ENCODE assay signal across 10 mouse cellular contexts in the genomic region with DNA sequence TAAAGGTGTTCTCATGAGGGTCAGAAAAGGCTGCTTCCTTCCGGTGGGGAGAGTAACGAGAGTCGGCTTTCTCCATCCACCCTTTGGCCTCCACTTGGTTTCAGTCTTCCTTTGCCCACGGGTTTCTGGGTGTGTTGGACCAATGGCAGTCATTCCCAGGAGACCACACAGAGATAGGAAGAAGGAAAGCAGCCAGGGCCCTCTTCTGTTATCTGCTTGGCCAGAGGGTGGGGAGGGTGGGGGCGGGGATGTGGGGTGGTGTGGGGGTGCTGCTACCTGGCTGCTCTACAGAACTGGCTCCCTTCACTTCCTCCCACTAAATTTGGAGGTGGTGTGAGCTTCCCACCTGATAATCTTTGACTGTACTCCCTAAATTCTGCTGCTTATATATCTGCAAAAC. TPM values are rescaled to one million over a fixed set of nuclear protein-coding genes. Genes with fewer than 3 reads are reported as not detected.
DNase-seq lines count a peak whose midpoint lies in the region; ATAC-seq and TF ChIP-seq lines count a peak whose summit lies in the region.
"Had no signal": no experiment of that assay in that cellular context is flagged by ENCODE, and none has a peak within 500 bp of the region (broad histone marks: within the 10 kb centered on the region; RNA-seq: fewer than 3 reads in every experiment).

No protein-coding gene starts in this region.

- ATAC-seq in forebrain, embryonic 15.5 days (replicated peaks): no peak
- no peak for ATAC-seq in forebrain, postnatal 0 days
- ATAC-seq in midbrain, embryonic 11.5 days (ENCODE audit: low FRiP score): no peak
- ATAC-seq in inflammation-experienced regulatory T-cells, adult 6 months: no peak
- no peak for ATAC-seq in erythroid progenitor cell, adult 5-6 weeks (replicated peaks; ENCODE audit: low FRiP score, poor library complexity, severe bottlenecking)
- ATAC-seq: Patski had no signal

- peaks cover 44% of the 10 kb centered on the region for H3K4me1 ChIP-seq in forebrain, embryonic 10.5 days
- H3K4me1 ChIP-seq in forebrain, embryonic 15.5 days: peaks cover 30% of the 10 kb centered on the region
- H3K4me1 ChIP-seq in forebrain, postnatal 0 days (ENCODE audit: insufficient read depth): peaks cover 8% of the 10 kb centered on the region; the same call in 1 of the 2 replicates
- peaks cover 19% of the 10 kb centered on the region for H3K4me1 ChIP-seq in midbrain, embryonic 11.5 days (ENCODE audit: control insufficient read depth, insufficient read depth, low read length)

- no peak for DNase-seq in forebrain, embryonic 10.5 days (ENCODE audit: extremely low spot score, low spot score)
- no peak for DNase-seq in forebrain, postnatal 0 days
- DNase-seq in induced T-regulatory cell, adult 2 months (ENCODE audit: low read depth): peak; percentile 33
- no peak for DNase-seq in midbrain, embryonic 11.5 days (ENCODE audit: low spot score, missing footprints)
- DNase-seq in adrenal gland, adult (ENCODE audit: inconsistent age in 2 of 2, low spot score in 1 of 2): no peak

- no peak overlapping the region for H3K9ac ChIP-seq in forebrain, embryonic 15.5 days (replicated peaks)
- no peak overlapping the region for H3K9ac ChIP-seq in forebrain, postnatal 0 days
- no peak overlapping the region for H3K9ac ChIP-seq in midbrain, embryonic 11.5 days (ENCODE audit: low read length)

- H3K4me2 ChIP-seq in forebrain, embryonic 15.5 days (replicated peaks): no peak overlapping the region
- H3K4me2 ChIP-seq in forebrain, postnatal 0 days (ENCODE audit: low read depth): peak overlapping the region; percentile 88; the same call in 1 of the 2 replicates
- peak overlapping the region; percentile 82 for H3K4me2 ChIP-seq in midbrain, embryonic 11.5 days

- H3K9me3 ChIP-seq in forebrain, embryonic 10.5 days: no peaks in the 10 kb centered on the region
- H3K9me3 ChIP-seq in forebrain, embryonic 15.5 days: no peaks in the 10 kb centered on the region
- H3K9me3 ChIP-seq in forebrain, postnatal 0 days (ENCODE audit: low read length): no peaks in the 10 kb centered on the region
- H3K9me3 ChIP-seq in midbrain, embryonic 11.5 days (ENCODE audit: control insufficient read depth, low read length): no peaks in the 10 kb centered on the region

- 18% methylated on average over 5 of the region's 5 CpGs for WGBS in forebrain, embryonic 10.5 days
- WGBS in forebrain, embryonic 15.5 days: 24% methylated on average over 5 of the region's 5 CpGs
- 33% methylated on average over 5 of the region's 5 CpGs for WGBS in forebrain, postnatal 0 days
- 34% methylated on average over 5 of the region's 5 CpGs for WGBS in midbrain, embryonic 11.5 days

- no peak for TF ChIP-seq CTCF in forebrain, postnatal 0 days (IDR thresholded peaks at IDR 0.05; ENCODE audit: low read depth)

- peak overlapping the region; percentile 99; the same call in 1 of the 2 replicates for H3K27ac ChIP-seq in forebrain, embryonic 10.5 days
- H3K27ac ChIP-seq in forebrain, embryonic 15.5 days (replicated peaks): no peak overlapping the region
- H3K27ac ChIP-seq in forebrain, postnatal 0 days (ENCODE audit: low read depth, low read length): no peak overlapping the region
- H3K27ac ChIP-seq in midbrain, embryonic 11.5 days (ENCODE audit: low read depth, low read length): no peak overlapping the region
- H3K27ac ChIP-seq: macrophage had no signal

- peak overlapping the region; percentile 96 for H3K4me3 ChIP-seq in forebrain, embryonic 10.5 days
- H3K4me3 ChIP-seq in forebrain, embryonic 15.5 days: no peak overlapping the region
- H3K4me3 ChIP-seq in forebrain, postnatal 0 days (ENCODE audit: low read depth, low read length): no peak overlapping the region
- 0 out of 2 replicates have a peak overlapping the region, but pooled peaks have one; percentile 87 for H3K4me3 ChIP-seq in midbrain, embryonic 11.5 days (ENCODE audit: low read depth, low read length)

- H3K27me3 ChIP-seq in forebrain, embryonic 10.5 days (ENCODE audit: poor library complexity, severe bottlenecking): peaks cover 17% of the 10 kb centered on the region
- H3K27me3 ChIP-seq in forebrain, embryonic 15.5 days: no peaks in the 10 kb centered on the region
- no peaks in the 10 kb centered on the region for H3K27me3 ChIP-seq in forebrain, postnatal 0 days (ENCODE audit: insufficient read depth, low read length)
- H3K27me3 ChIP-seq in midbrain, embryonic 11.5 days (ENCODE audit: control insufficient read depth, insufficient read depth, low read length): 0 out of 2 replicates have a peak, but pooled peaks cover 3% of the 10 kb centered on the region
- H3K27me3 ChIP-seq: Patski had no signal

- H3K36me3 ChIP-seq in forebrain, embryonic 10.5 days (replicated peaks): no peaks in the 10 kb centered on the region
- H3K36me3 ChIP-seq in forebrain, embryonic 15.5 days: no peaks in the 10 kb centered on the region
- no peaks in the 10 kb centered on the region for H3K36me3 ChIP-seq in forebrain, postnatal 0 days (ENCODE audit: insufficient read depth)
- no peaks in the 10 kb centered on the region for H3K36me3 ChIP-seq in midbrain, embryonic 11.5 days (ENCODE audit: control insufficient read depth, insufficient read depth, low read length)

RNA-seq across cellular contexts. Expression of a gene that starts 1.2 kb away (rescaled TPM):
- 25.6 and 26.9 TPM in 2 replicates for polyA plus RNA-seq in forebrain, embryonic 10.5 days (2016; fragmentation: Nextera tagmentation; extraction: Ambion mirVana)
- polyA plus RNA-seq in forebrain, embryonic 15.5 days (2015; fragmentation: Nextera tagmentation; extraction: Ambion mirVana): 23.7 and 26.6 TPM in 2 replicates
- 45.3 and 53.0 TPM in 2 replicates for total RNA-seq in forebrain, postnatal 0 days (2014; rRNA removed)
- polyA plus RNA-seq in forebrain, postnatal 0 days (2015; fragmentation: Nextera tagmentation; extraction: Ambion mirVana): 21.8 and 30.6 TPM in 2 replicates
- polyA plus RNA-seq in midbrain, embryonic 11.5 days (2014; fragmentation: Nextera tagmentation; extraction: Ambion mirVana): 32.9 and 34.9 TPM in 2 replicates
- 1 to 10 TPM in 2 of 3 experiments, under 1 TPM in 1; 0.62 to 5.4 (median 4.2) TPM for polyA plus RNA-seq in inflammation-experienced regulatory T-cells, adult 6 months (2017; shearing (Covaris generic))
- 3.2 and 7.1 TPM in 2 replicates for total RNA-seq in erythroid progenitor cell, adult 5-6 weeks (2015; ENCODE audit: low replicate concordance)
- total RNA-seq in erythroid progenitor cell, adult 5-6 weeks (2017; ENCODE audit: low replicate concordance): 6.3 and 13.5 TPM in 2 replicates

RNA-seq across cellular contexts. Expression of a gene that starts 31.0 kb away (rescaled TPM):
- 11.9 and 12.4 TPM in 2 replicates for polyA plus RNA-seq in forebrain, embryonic 10.5 days (2016; fragmentation: Nextera tagmentation; extraction: Ambion mirVana)
- polyA plus RNA-seq in forebrain, embryonic 15.5 days (2015; fragmentation: Nextera tagmentation; extraction: Ambion mirVana): 35.9 and 36.0 TPM in 2 replicates
- 30.3 and 39.8 TPM in 2 replicates for total RNA-seq in forebrain, postnatal 0 days (2014; rRNA removed)
- polyA plus RNA-seq in forebrain, postnatal 0 days (2015; fragmentation: Nextera tagmentation; extraction: Ambion mirVana): 15.1 and 18.4 TPM in 2 replicates
- 33.2 and 37.3 TPM in 2 replicates for polyA plus RNA-seq in midbrain, embryonic 11.5 days (2014; fragmentation: Nextera tagmentation; extraction: Ambion mirVana)
- polyA plus RNA-seq in inflammation-experienced regulatory T-cells, adult 6 months (2017; shearing (Covaris generic)): 1 to 10 TPM; 1.2 to 2.9 (median 2.7) TPM
- 0.84 and 3.2 TPM in 2 replicates for total RNA-seq in erythroid progenitor cell, adult 5-6 weeks (2015; ENCODE audit: low replicate concordance)
- total RNA-seq in erythroid progenitor cell, adult 5-6 weeks (2017; ENCODE audit: low replicate concordance): 0.91 and 1.4 TPM in 2 replicates

RNA-seq across cellular contexts. Expression of a gene that starts 49.6 kb away (rescaled TPM):
- polyA plus RNA-seq in forebrain, embryonic 10.5 days (2016; fragmentation: Nextera tagmentation; extraction: Ambion mirVana): 46.1 and 46.8 TPM in 2 replicates
- polyA plus RNA-seq in forebrain, embryonic 15.5 days (2015; fragmentation: Nextera tagmentation; extraction: Ambion mirVana): 46.0 and 49.2 TPM in 2 replicates
- 88.5 and 106 TPM in 2 replicates for total RNA-seq in forebrain, postnatal 0 days (2014; rRNA removed)
- 53.6 and 61.2 TPM in 2 replicates for polyA plus RNA-seq in forebrain, postnatal 0 days (2015; fragmentation: Nextera tagmentation; extraction: Ambion mirVana)
- 59.6 and 62.8 TPM in 2 replicates for polyA plus RNA-seq in midbrain, embryonic 11.5 days (2014; fragmentation: Nextera tagmentation; extraction: Ambion mirVana)
- 10 to 100 TPM; 33.3 to 58.4 (median 41.7) TPM for polyA plus RNA-seq in inflammation-experienced regulatory T-cells, adult 6 months (2017; shearing (Covaris generic))
- total RNA-seq in erythroid progenitor cell, adult 5-6 weeks (2015; ENCODE audit: low replicate concordance): 36.9 and 49.0 TPM in 2 replicates
- 34.3 and 34.7 TPM in 2 replicates for total RNA-seq in erythroid progenitor cell, adult 5-6 weeks (2017; ENCODE audit: low replicate concordance)

Comparison
In these comparisons a context has a peak if more than half of its experiments do, and no peak if none do; other contexts are left out.
1. H3K4me3 ChIP-seq: peak in forebrain, embryonic 10.5 days (single experiment) and midbrain, embryonic 11.5 days (single experiment); none in forebrain, embryonic 15.5 days (single experiment) and forebrain, postnatal 0 days (single experiment).